Mouse (Mus musculus): ENCODE data around the gene Rab6b. TPM values are rescaled to one million over a fixed set of nuclear protein-coding genes. Genes with fewer than 3 reads are reported as not detected.

Rab6b gene
- polyA plus RNA-seq (2014; fragmentation: Nextera tagmentation; extraction: Ambion mirVana), result 1.0 and 1.5 TPM in 2 replicates

- no peaks in the 10 kb centered on the region for H3K9me3 ChIP-seq (ENCODE audit: control insufficient read depth, low read length)
- H3K4me2 ChIP-seq (ENCODE audit: low read length), result peak within 1 kb of the TSS; percentile 71
- peak within 1 kb of the TSS; percentile 56 to 77 for H3K4me3 ChIP-seq (ENCODE audit: control insufficient read depth in 1 of 2, insufficient read depth in 1 of 2, low read depth in 1 of 2, low read length in 2 of 2)
- peak within 1 kb of the TSS; percentile 54 for H3K9ac ChIP-seq (ENCODE audit: low read length)
- no peaks in the 10 kb centered on the region for H3K36me3 ChIP-seq (ENCODE audit: control insufficient read depth, insufficient read depth, low read length)
- WGBS, result 0% methylated on average over 51 of the region's 81 CpGs
- peaks cover 54% of the 10 kb centered on the region for H3K27me3 ChIP-seq (ENCODE audit: control insufficient read depth, insufficient read depth, low read length)
- H3K4me1 ChIP-seq (ENCODE audit: control insufficient read depth in 2 of 2, insufficient read depth in 2 of 2, low read length in 2 of 2), result peaks cover 7 to 14% of the 10 kb centered on the region in 2 experiments; a peak in 3 of 4 replicates
- H3K27ac ChIP-seq (replicated peaks in 1 of 2; ENCODE audit: control insufficient read depth in 1 of 2, insufficient read depth in 1 of 2, low read depth in 2 of 2, low read length in 2 of 2), result no peak within 1 kb of the TSS
- ATAC-seq (ENCODE audit: insufficient number of reproducible peaks, insufficient read depth, low FRiP score, low read depth), result peak; percentile 40
Measured at GRCm38 (mm10) chr9:103111621-103112470, at the start of gene Rab6b. Gene Rab6b, plus strand, starts transcription at chr9:103111787.

- 82% methylated on average over 6 of the region's 6 CpGs for WGBS
Measured at GRCm38 (mm10) chr9:103063591-103063990, 48.0 kb upstream of the Rab6b start.

GRCm38 (mm10) chr9:103066845-103067244 is 44.7 kb upstream of the Rab6b start:
- WGBS, result 77% methylated on average over 8 of the region's 8 CpGs
- H3K4me1 ChIP-seq (ENCODE audit: control insufficient read depth in 2 of 2, insufficient read depth in 2 of 2, low read length in 2 of 2), result peaks cover 0 to 4% of the 10 kb centered on the region in 2 experiments; a peak in 1 of 4 replicates
- H3K9me3 ChIP-seq (ENCODE audit: control insufficient read depth, low read length), result no peaks in the 10 kb centered on the region
- H3K4me3 ChIP-seq (ENCODE audit: control insufficient read depth in 1 of 2, insufficient read depth in 1 of 2, low read depth in 1 of 2, low read length in 2 of 2), result no peak overlapping the region
- H3K36me3 ChIP-seq (ENCODE audit: control insufficient read depth, insufficient read depth, low read length), result no peaks in the 10 kb centered on the region
- ATAC-seq (ENCODE audit: insufficient number of reproducible peaks, insufficient read depth, low FRiP score, low read depth), result no peak
- no peak overlapping the region for H3K4me2 ChIP-seq (ENCODE audit: low read length)
- no peak overlapping the region for H3K9ac ChIP-seq (ENCODE audit: low read length)
- H3K27ac ChIP-seq (replicated peaks in 1 of 2; ENCODE audit: control insufficient read depth in 1 of 2, insufficient read depth in 1 of 2, low read depth in 2 of 2, low read length in 2 of 2), result no peak overlapping the region
- H3K27me3 ChIP-seq (ENCODE audit: control insufficient read depth, insufficient read depth, low read length), result no peaks in the 10 kb centered on the region

More at GRCm38 (mm10) chr9:103063591-103063990, 48.0 kb upstream of the Rab6b start:
- no peak overlapping the region for H3K27ac ChIP-seq (replicated peaks in 1 of 2; ENCODE audit: control insufficient read depth in 1 of 2, insufficient read depth in 1 of 2, low read depth in 2 of 2, low read length in 2 of 2)
- H3K4me3 ChIP-seq (ENCODE audit: control insufficient read depth in 1 of 2, insufficient read depth in 1 of 2, low read depth in 1 of 2, low read length in 2 of 2), result no peak overlapping the region
- no peaks in the 10 kb centered on the region; a peak in 1 of 4 replicates for H3K4me1 ChIP-seq (ENCODE audit: control insufficient read depth in 2 of 2, insufficient read depth in 2 of 2, low read length in 2 of 2)
- H3K9me3 ChIP-seq (ENCODE audit: control insufficient read depth, low read length), result no peaks in the 10 kb centered on the region
- no peaks in the 10 kb centered on the region for H3K27me3 ChIP-seq (ENCODE audit: control insufficient read depth, insufficient read depth, low read length)
- ATAC-seq (ENCODE audit: insufficient number of reproducible peaks, insufficient read depth, low FRiP score, low read depth), result no peak
- H3K9ac ChIP-seq (ENCODE audit: low read length), result no peak overlapping the region
- no peak overlapping the region for H3K4me2 ChIP-seq (ENCODE audit: low read length)
- no peaks in the 10 kb centered on the region for H3K36me3 ChIP-seq (ENCODE audit: control insufficient read depth, insufficient read depth, low read length)

GRCm38 (mm10) chr9:103067651-103068050 is 43.9 kb upstream of the Rab6b start:
- H3K4me2 ChIP-seq (ENCODE audit: low read length), result no peak overlapping the region
- no peak overlapping the region for H3K9ac ChIP-seq (ENCODE audit: low read length)
- no peaks in the 10 kb centered on the region for H3K27me3 ChIP-seq (ENCODE audit: control insufficient read depth, insufficient read depth, low read length)
- no peak overlapping the region for H3K27ac ChIP-seq (replicated peaks in 1 of 2; ENCODE audit: control insufficient read depth in 1 of 2, insufficient read depth in 1 of 2, low read depth in 2 of 2, low read length in 2 of 2)
- H3K4me1 ChIP-seq (ENCODE audit: control insufficient read depth in 2 of 2, insufficient read depth in 2 of 2, low read length in 2 of 2), result peaks cover 0 to 4% of the 10 kb centered on the region in 2 experiments; a peak in 1 of 4 replicates
- WGBS, result 82% methylated on average over 11 of the region's 11 CpGs
- H3K9me3 ChIP-seq (ENCODE audit: control insufficient read depth, low read length), result no peaks in the 10 kb centered on the region
- H3K36me3 ChIP-seq (ENCODE audit: control insufficient read depth, insufficient read depth, low read length), result no peaks in the 10 kb centered on the region
- no peak for ATAC-seq (ENCODE audit: insufficient number of reproducible peaks, insufficient read depth, low FRiP score, low read depth)
- H3K4me3 ChIP-seq (ENCODE audit: control insufficient read depth in 1 of 2, insufficient read depth in 1 of 2, low read depth in 1 of 2, low read length in 2 of 2), result no peak overlapping the region

- ATAC-seq (ENCODE audit: insufficient number of reproducible peaks, insufficient read depth, low FRiP score, low read depth), result no peak
- Histone ChIP-seq H3K4me2 (ENCODE audit: low read length) (no peak overlapping the region), H3K9me3 (ENCODE audit: control insufficient read depth, low read length) (no peaks in the 10 kb centered on the region), H3K9ac (ENCODE audit: low read length) (no peak overlapping the region), H3K4me1 (ENCODE audit: control insufficient read depth in 2 of 2, insufficient read depth in 2 of 2, low read length in 2 of 2) (peaks cover 0 to 4% of the 10 kb centered on the region in 2 experiments; a peak in 1 of 4 replicates), H3K4me3 (ENCODE audit: control insufficient read depth in 1 of 2, insufficient read depth in 1 of 2, low read depth in 1 of 2, low read length in 2 of 2) (no peak overlapping the region), H3K27me3 (ENCODE audit: control insufficient read depth, insufficient read depth, low read length) (no peaks in the 10 kb centered on the region), H3K27ac (replicated peaks in 1 of 2; ENCODE audit: control insufficient read depth in 1 of 2, insufficient read depth in 1 of 2, low read depth in 2 of 2, low read length in 2 of 2) (no peak overlapping the region), H3K36me3 (ENCODE audit: control insufficient read depth, insufficient read depth, low read length) (no peaks in the 10 kb centered on the region)
- 74% methylated on average over 8 of the region's 8 CpGs for WGBS
Measured at GRCm38 (mm10) chr9:103068769-103069168, 42.8 kb upstream of the Rab6b start.

GRCm38 (mm10) chr9:103071541-103072203 is 39.9 kb upstream of the Rab6b start:
- Histone ChIP-seq H3K4me2 (ENCODE audit: low read length) (no peak overlapping the region), H3K27ac (replicated peaks in 1 of 2; ENCODE audit: control insufficient read depth in 1 of 2, insufficient read depth in 1 of 2, low read depth in 2 of 2, low read length in 2 of 2) (no peak overlapping the region), H3K36me3 (ENCODE audit: control insufficient read depth, insufficient read depth, low read length) (no peaks in the 10 kb centered on the region), H3K9ac (ENCODE audit: low read length) (no peak overlapping the region), H3K4me1 (ENCODE audit: control insufficient read depth in 2 of 2, insufficient read depth in 2 of 2, low read length in 2 of 2) (peaks cover 2 to 4% of the 10 kb centered on the region in 2 experiments; a peak in 1 of 4 replicates), H3K27me3 (ENCODE audit: control insufficient read depth, insufficient read depth, low read length) (no peaks in the 10 kb centered on the region), H3K9me3 (ENCODE audit: control insufficient read depth, low read length) (no peaks in the 10 kb centered on the region), H3K4me3 (ENCODE audit: control insufficient read depth in 1 of 2, insufficient read depth in 1 of 2, low read depth in 1 of 2, low read length in 2 of 2) (no peak overlapping the region)
- 49% methylated on average over 7 of the region's 7 CpGs for WGBS
- 0 out of 2 replicates have a peak, but pooled peaks have one; percentile 26 for ATAC-seq (ENCODE audit: insufficient number of reproducible peaks, insufficient read depth, low FRiP score, low read depth)

GRCm38 (mm10) chr9:103072204-103072599 is 39.4 kb upstream of the Rab6b start:
- Histone ChIP-seq H3K27ac (replicated peaks in 1 of 2; ENCODE audit: control insufficient read depth in 1 of 2, insufficient read depth in 1 of 2, low read depth in 2 of 2, low read length in 2 of 2) (no peak overlapping the region), H3K4me3 (ENCODE audit: control insufficient read depth in 1 of 2, insufficient read depth in 1 of 2, low read depth in 1 of 2, low read length in 2 of 2) (no peak overlapping the region), H3K4me2 (ENCODE audit: low read length) (no peak overlapping the region), H3K36me3 (ENCODE audit: control insufficient read depth, insufficient read depth, low read length) (no peaks in the 10 kb centered on the region), H3K9me3 (ENCODE audit: control insufficient read depth, low read length) (no peaks in the 10 kb centered on the region), H3K4me1 (ENCODE audit: control insufficient read depth in 2 of 2, insufficient read depth in 2 of 2, low read length in 2 of 2) (peaks cover 4 to 6% of the 10 kb centered on the region in 2 experiments; a peak in 1 of 4 replicates), H3K9ac (ENCODE audit: low read length) (no peak overlapping the region), H3K27me3 (ENCODE audit: control insufficient read depth, insufficient read depth, low read length) (no peaks in the 10 kb centered on the region)
- WGBS, result 83% methylated on average over 6 of the region's 6 CpGs
- ATAC-seq (ENCODE audit: insufficient number of reproducible peaks, insufficient read depth, low FRiP score, low read depth), result no peak

All from heart, embryonic 14.5 days (tissue).